Mouse (Mus musculus): ENCODE results near the gene Ino80d. TPM values are rescaled to one million over a fixed set of nuclear protein-coding genes. Genes with fewer than 3 reads are reported as not detected.
A peak's percentile ranks its signal among the peaks of the same experiment; 100 is the strongest.

The Ino80d gene
- polyA plus RNA-seq, 1 experiment from 2014 or later: 12.2 TPM

- peaks cover 12% of the 10 kb centered on the region; the same call in 1 of the 2 replicates for H3K27me3 ChIP-seq
- no peak overlapping the region; the same call in 1 of the 2 replicates for H3K9ac ChIP-seq (replicated peaks)
- peak; percentile 91 for ATAC-seq
- no peak overlapping the region for H3K4me2 ChIP-seq (replicated peaks)
- no peaks in the 10 kb centered on the region for H3K36me3 ChIP-seq
- H3K4me1 ChIP-seq (replicated peaks): peaks cover 12% of the 10 kb centered on the region; the same call in 1 of the 2 replicates
- H3K9me3 ChIP-seq: no peaks in the 10 kb centered on the region
- H3K27ac ChIP-seq: no peak overlapping the region
- no peak overlapping the region for H3K4me3 ChIP-seq (replicated peaks)
- WGBS: 23% methylated on average over 6 of the region's 6 CpGs
Measured at GRCm38 (mm10) chr1:62964291-62964690, 150.2 kb downstream of the Ino80d start.

GRCm38 (mm10) chr1:62956942-62957645 is 157.4 kb downstream of the Ino80d start:
- H3K36me3 ChIP-seq: no peaks in the 10 kb centered on the region
- no peak overlapping the region for H3K4me3 ChIP-seq (replicated peaks)
- WGBS: 77% methylated on average over 1 of the region's 1 CpGs
- H3K4me1 ChIP-seq (replicated peaks): no peaks in the 10 kb centered on the region
- no peak overlapping the region for H3K27ac ChIP-seq
- H3K4me2 ChIP-seq (replicated peaks): no peak overlapping the region
- no peaks in the 10 kb centered on the region for H3K9me3 ChIP-seq
- H3K9ac ChIP-seq (replicated peaks): no peak overlapping the region
- no peak for ATAC-seq
- peaks cover 15% of the 10 kb centered on the region for H3K27me3 ChIP-seq

- Histone ChIP-seq H3K27me3 (peaks cover 9% of the 10 kb centered on the region), H3K9ac (replicated peaks) (no peak overlapping the region), H3K27ac (no peak overlapping the region), H3K36me3 (no peaks in the 10 kb centered on the region), H3K4me3 (replicated peaks) (no peak overlapping the region), H3K4me2 (replicated peaks) (no peak overlapping the region), H3K9me3 (no peaks in the 10 kb centered on the region), H3K4me1 (replicated peaks) (peaks cover under 1% of the 10 kb centered on the region; the same call in 1 of the 2 replicates)
- 82% methylated on average over 5 of the region's 5 CpGs for WGBS
- no peak for ATAC-seq
Measured at GRCm38 (mm10) chr1:62956526-62956925, 157.9 kb downstream of the Ino80d start.

GRCm38 (mm10) chr1:62955340-62955739 is 159.1 kb downstream of the Ino80d start:
- Histone ChIP-seq H3K27ac (no peak overlapping the region), H3K36me3 (no peaks in the 10 kb centered on the region)
- WGBS: 12% methylated on average over 6 of the region's 6 CpGs

GRCm38 (mm10) chr1:62953036-62953435 is 161.4 kb downstream of the Ino80d start:
- Histone ChIP-seq H3K9ac (replicated peaks) (no peak overlapping the region), H3K4me2 (replicated peaks) (no peak overlapping the region), H3K9me3 (no peaks in the 10 kb centered on the region), H3K4me3 (replicated peaks) (no peak overlapping the region), H3K4me1 (replicated peaks) (peaks cover 9% of the 10 kb centered on the region; the same call in 1 of the 2 replicates), H3K27ac (no peak overlapping the region), H3K36me3 (no peaks in the 10 kb centered on the region), H3K27me3 (peaks cover 8% of the 10 kb centered on the region)
- no peak for ATAC-seq
- 83% methylated on average over 4 of the region's 4 CpGs for WGBS

More at GRCm38 (mm10) chr1:62955340-62955739, 159.1 kb downstream of the Ino80d start:
- Histone ChIP-seq H3K4me1 (replicated peaks) (peaks cover 6% of the 10 kb centered on the region; the same call in 1 of the 2 replicates), H3K9ac (replicated peaks) (no peak overlapping the region), H3K4me3 (replicated peaks) (no peak overlapping the region), H3K4me2 (replicated peaks) (no peak overlapping the region), H3K9me3 (no peaks in the 10 kb centered on the region), H3K27me3 (peaks cover 9% of the 10 kb centered on the region)
- ATAC-seq: no peak

- no peak overlapping the region for H3K4me3 ChIP-seq (replicated peaks)
- peaks cover 9% of the 10 kb centered on the region; the same call in 1 of the 2 replicates for H3K4me1 ChIP-seq (replicated peaks)
- 91% methylated on average over 3 of the region's 3 CpGs for WGBS
- no peaks in the 10 kb centered on the region for H3K36me3 ChIP-seq
- no peak overlapping the region for H3K27ac ChIP-seq
- H3K27me3 ChIP-seq: peaks cover 6% of the 10 kb centered on the region
- H3K9ac ChIP-seq (replicated peaks): no peak overlapping the region
- ATAC-seq: no peak
- no peak overlapping the region for H3K4me2 ChIP-seq (replicated peaks)
- no peaks in the 10 kb centered on the region for H3K9me3 ChIP-seq
Measured at GRCm38 (mm10) chr1:62952319-62952718, 162.1 kb downstream of the Ino80d start.

- H3K9me3 ChIP-seq: no peaks in the 10 kb centered on the region
- H3K36me3 ChIP-seq: no peaks in the 10 kb centered on the region
- H3K4me3 ChIP-seq (replicated peaks): no peak overlapping the region
- peaks cover 9% of the 10 kb centered on the region; the same call in 1 of the 2 replicates for H3K4me1 ChIP-seq (replicated peaks)
- H3K9ac ChIP-seq (replicated peaks): no peak overlapping the region
- no peak overlapping the region for H3K4me2 ChIP-seq (replicated peaks)
- ATAC-seq: no peak
- WGBS: 60% methylated on average over 7 of the region's 7 CpGs
- H3K27ac ChIP-seq: no peak overlapping the region
- H3K27me3 ChIP-seq: peaks cover 6% of the 10 kb centered on the region
Measured at GRCm38 (mm10) chr1:62951067-62951809, 163.2 kb downstream of the Ino80d start.

GRCm38 (mm10) chr1:62950526-62950925 is 163.9 kb downstream of the Ino80d start:
- no peak for ATAC-seq
- Histone ChIP-seq H3K4me2 (replicated peaks) (no peak overlapping the region), H3K27me3 (peaks cover 6% of the 10 kb centered on the region), H3K9ac (replicated peaks) (no peak overlapping the region), H3K27ac (no peak overlapping the region), H3K36me3 (no peaks in the 10 kb centered on the region), H3K4me1 (replicated peaks) (peaks cover 9% of the 10 kb centered on the region; the same call in 1 of the 2 replicates), H3K9me3 (no peaks in the 10 kb centered on the region), H3K4me3 (replicated peaks) (no peak overlapping the region)
- 82% methylated on average over 9 of the region's 9 CpGs for WGBS

GRCm38 (mm10) chr1:62947807-62948206 is 166.7 kb downstream of the Ino80d start:
- Histone ChIP-seq H3K9ac (replicated peaks) (no peak overlapping the region), H3K4me1 (replicated peaks) (peaks cover 9% of the 10 kb centered on the region; the same call in 1 of the 2 replicates), H3K36me3 (no peaks in the 10 kb centered on the region), H3K4me3 (replicated peaks) (no peak overlapping the region), H3K27ac (no peak overlapping the region), H3K4me2 (replicated peaks) (no peak overlapping the region), H3K27me3 (no peaks in the 10 kb centered on the region), H3K9me3 (no peaks in the 10 kb centered on the region)
- no peak for ATAC-seq

GRCm38 (mm10) chr1:62946987-62947386 is 167.5 kb downstream of the Ino80d start:
- Histone ChIP-seq H3K9ac (replicated peaks) (no peak overlapping the region), H3K4me3 (replicated peaks) (no peak overlapping the region), H3K36me3 (no peaks in the 10 kb centered on the region), H3K27ac (no peak overlapping the region), H3K4me1 (replicated peaks) (peaks cover 9% of the 10 kb centered on the region; the same call in 1 of the 2 replicates), H3K4me2 (replicated peaks) (no peak overlapping the region), H3K27me3 (no peaks in the 10 kb centered on the region), H3K9me3 (no peaks in the 10 kb centered on the region)
- no peak for ATAC-seq
- 57% methylated on average over 5 of the region's 5 CpGs for WGBS

GRCm38 (mm10) chr1:62934752-62935329 is 179.6 kb downstream of the Ino80d start:
- Histone ChIP-seq H3K9ac (replicated peaks) (no peak overlapping the region), H3K4me2 (replicated peaks) (peak overlapping the region; percentile 40), H3K27ac (peak overlapping the region; percentile 62), H3K27me3 (peaks cover 49% of the 10 kb centered on the region), H3K4me3 (replicated peaks) (no peak overlapping the region), H3K36me3 (no peaks in the 10 kb centered on the region), H3K4me1 (replicated peaks) (peaks cover 28% of the 10 kb centered on the region), H3K9me3 (no peaks in the 10 kb centered on the region)
- WGBS: 70% methylated on average over 10 of the region's 10 CpGs
- peak; percentile 75 for ATAC-seq

- H3K9ac ChIP-seq (replicated peaks): no peak overlapping the region
- H3K4me3 ChIP-seq (replicated peaks): no peak overlapping the region
- no peaks in the 10 kb centered on the region for H3K9me3 ChIP-seq
- peak; percentile 86 for ATAC-seq
- peaks cover 47% of the 10 kb centered on the region for H3K27me3 ChIP-seq
- 12% methylated on average over 9 of the region's 9 CpGs for WGBS
- no peaks in the 10 kb centered on the region for H3K36me3 ChIP-seq
- H3K4me2 ChIP-seq (replicated peaks): peak overlapping the region; percentile 40
- peak overlapping the region; percentile 62 for H3K27ac ChIP-seq
- H3K4me1 ChIP-seq (replicated peaks): peaks cover 28% of the 10 kb centered on the region
Measured at GRCm38 (mm10) chr1:62934100-62934513, 180.4 kb downstream of the Ino80d start.
